Mouse (Mus musculus): ENCODE measurements at regions not wholly inside any gene's neighbourhood (a gene's known extent, or its start where the extent isn't known, plus 50 kb on each side); places are given as distances from the start of the nearest gene placed in this dataset.

DNA sequence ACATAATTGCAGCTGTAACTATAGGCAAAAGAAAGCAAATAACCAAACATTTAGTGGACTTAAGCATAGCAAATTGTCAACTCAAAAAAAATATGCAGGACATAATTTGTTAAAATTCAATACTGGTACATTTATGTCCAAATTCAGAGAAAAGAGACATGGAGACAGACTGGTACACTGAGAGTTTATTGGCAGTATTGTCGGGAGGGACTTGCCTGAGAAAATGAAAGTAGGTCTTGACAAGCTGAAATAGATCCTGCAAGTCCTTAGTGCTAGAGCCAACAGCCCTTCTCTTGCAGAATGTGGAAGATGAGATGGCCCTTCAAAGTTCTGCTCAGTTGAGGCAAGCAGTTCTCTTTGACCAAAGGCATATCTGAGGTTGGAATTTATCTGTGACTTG, 74.5 kb upstream of the Mtap start:
- TF ChIP-seq CTCF (IDR thresholded peaks at IDR 0.05; ENCODE audit: low read depth), result no peak
- TF ChIP-seq EP300 (IDR thresholded peaks at IDR 0.05; ENCODE audit: low read depth), result no peak
